Mouse (Mus musculus): ENCODE measurements around the gene Araf.
A peak's percentile ranks its signal among the peaks of the same experiment; 100 is the strongest.

Gene Araf

DNA sequence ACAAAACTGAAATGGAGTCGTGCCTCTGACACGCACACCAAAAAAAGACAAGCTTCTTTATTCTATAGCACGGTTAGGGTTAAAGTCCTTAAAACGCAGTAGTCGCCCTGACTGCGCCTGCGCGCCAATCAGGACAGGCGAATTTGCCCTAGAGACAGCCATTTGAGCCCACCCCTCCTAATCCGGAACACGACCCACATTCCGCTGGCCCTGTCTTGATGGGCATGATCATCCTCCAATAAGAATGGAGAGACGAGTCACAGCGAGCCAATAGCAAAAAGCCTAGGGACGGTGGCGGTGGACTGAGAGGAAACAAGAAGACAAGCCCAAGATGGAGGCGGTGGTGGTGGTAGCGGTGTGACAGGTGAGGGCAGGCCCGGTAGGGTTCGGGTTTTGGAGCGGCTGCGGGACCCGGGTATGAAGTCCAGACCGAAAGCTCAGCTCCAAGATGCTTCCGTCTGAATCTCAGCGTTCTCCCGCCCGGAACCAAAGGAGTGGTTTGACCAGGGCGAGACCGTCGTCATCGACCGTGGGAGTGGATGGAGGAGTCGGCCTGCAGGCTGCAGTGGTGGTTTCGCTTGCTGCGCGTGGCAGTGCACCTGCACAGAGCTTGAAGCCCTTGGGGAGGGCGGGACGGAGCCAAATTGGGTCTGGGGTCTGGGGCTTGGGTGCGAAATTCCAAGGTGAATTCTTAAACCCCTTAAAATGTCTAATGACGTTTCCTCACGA is 50.8 kb downstream of the Araf start:
- DNase-seq (ENCODE audit: low spot score in 2 of 2): peak; percentile 87 to 93

DNA sequence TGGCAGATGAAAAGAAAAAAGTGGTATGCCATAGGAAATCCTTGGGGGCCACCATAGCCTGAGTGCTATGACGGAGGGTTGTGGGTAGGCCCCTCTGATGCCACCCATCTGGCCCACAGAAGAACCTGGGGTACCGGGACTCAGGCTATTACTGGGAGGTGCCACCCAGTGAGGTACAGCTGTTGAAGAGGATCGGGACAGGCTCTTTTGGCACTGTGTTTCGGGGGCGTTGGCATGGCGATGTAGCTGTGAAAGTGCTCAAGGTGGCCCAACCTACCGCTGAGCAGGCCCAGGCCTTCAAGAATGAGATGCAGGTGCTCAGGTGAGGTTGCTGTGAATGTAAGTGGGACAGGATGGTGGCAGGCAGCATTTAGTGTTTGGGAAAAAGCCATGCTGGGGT is 56.2 kb downstream of the Araf start:
- no peak for DNase-seq (ENCODE audit: low spot score in 2 of 2)

DNA sequence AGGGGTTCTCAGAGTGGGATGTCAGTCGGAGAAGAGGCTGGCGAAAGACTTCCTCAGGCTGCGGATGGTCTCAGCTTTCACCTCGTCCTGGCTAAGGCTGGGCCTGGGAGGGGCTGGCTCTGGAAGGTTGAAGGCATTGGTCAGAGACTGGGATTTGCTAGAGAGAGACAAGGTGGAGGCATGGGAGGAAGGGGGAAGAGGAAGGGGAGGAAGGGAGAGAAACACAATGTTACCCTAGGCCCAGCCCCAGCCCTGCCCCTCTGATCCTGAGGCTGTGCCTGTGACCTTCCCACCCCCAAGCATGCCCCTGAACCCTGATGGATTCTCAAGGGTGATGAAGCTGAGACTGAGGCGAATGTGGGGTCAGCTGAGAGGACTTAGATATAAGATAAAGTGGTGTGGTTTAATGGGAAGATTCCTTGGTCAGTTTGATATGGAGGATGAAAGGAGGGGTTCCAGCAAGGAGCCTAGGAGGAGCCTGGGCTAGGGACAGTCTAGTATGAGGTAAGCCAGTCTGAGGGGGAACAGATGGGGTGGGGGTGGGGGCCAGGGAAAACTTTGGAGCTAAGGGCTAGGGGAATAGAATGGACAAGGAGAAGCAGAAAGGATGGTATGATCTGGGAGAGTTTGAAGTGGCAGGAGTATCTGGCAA is 64.0 kb downstream of the Araf start:
- no peak for DNase-seq (ENCODE audit: low spot score in 2 of 2)

DNA sequence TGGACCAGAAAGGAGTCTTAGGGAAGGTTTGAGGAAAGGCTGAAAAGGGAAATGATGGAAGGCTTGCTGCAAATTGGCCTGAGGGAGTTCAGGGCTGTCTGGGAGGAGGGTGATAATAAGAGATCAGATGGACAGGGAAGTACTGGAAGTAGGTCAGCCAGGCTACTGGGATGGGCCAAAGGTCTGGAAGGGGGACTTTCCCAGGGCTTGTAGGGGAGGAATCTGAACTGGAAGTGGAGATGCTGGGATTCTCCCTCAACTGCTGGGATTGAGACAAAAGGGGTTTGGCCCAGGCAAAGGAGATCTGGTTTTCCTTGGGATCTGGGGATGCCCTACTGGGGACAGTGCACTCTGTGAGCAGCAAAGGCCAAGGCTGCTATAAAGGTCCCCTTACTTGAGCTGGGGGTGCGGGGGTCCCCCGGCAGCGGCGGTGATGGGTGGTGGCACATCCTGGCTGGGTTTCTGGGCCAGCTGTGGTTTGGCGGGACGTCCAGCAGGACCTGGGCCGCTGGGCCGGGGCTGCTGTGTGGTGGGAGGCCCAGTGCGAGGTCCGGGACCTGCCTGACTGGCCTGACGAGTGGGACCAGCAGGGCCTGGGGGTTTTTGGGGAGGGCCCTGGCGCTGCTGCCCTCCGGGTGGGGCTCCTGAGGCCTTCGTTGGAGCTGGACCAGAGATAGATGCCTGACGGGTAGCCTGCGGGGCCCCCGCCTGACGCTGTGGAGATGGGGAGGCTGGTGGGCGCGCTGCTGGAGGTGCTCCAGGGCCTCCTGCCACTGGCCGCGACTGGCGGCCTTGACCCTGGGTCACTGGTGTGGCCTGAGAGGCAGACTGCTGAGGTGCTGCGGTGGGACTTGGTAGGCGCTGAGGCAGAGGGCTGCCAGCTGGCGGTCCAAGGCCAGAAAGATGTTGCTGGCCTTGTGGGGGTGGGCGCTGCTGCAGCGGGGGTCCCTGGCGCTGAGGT is 64.8 kb downstream of the Araf start:
- DNase-seq (ENCODE audit: low spot score in 2 of 2): no peak

DNA sequence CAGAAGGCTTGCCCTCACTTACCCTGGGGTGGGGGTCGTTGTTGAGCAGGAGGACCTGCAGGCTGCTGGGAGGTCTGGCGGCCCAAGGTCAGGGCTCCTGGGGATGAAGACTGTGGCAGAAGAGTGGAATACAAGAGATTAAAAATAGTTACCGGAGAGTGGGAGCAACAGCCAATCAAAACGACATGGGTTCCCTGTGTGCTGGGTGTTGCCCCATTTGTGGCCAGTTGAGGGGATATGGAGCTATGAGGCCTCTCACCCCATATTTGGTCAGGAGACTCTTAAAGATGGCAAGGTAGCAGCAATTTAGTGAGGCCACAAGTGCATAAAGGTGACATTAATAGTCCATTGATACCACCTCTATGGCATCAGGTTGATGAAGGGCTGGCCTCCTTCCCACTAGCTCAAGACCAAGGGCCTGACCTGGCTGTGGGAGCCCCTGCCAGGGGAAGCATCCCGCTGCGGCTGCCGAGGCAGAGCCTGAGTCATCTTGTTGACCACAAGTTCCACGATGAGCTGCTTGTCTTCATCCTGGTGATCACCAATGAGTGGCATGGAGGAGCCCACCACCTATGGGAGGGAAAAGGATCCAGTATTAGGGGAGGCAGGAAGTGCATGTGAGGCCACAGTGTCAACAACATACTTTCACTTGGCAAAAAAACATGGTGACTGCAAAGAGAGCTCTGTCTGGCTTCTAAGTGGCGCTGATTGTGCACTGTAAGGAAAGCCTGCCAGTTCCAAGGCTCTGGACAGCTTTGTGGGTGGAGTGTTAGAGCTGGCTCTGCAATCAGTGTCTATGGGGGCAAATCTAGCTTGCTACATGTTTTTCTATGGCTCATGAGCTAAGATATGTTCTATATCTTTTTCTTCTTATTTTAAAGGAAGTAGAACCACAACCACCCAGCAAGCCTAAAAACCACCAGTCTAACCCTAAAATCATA is 65.8 kb downstream of the Araf start:
- DNase-seq (ENCODE audit: low spot score in 2 of 2): no peak

DNA sequence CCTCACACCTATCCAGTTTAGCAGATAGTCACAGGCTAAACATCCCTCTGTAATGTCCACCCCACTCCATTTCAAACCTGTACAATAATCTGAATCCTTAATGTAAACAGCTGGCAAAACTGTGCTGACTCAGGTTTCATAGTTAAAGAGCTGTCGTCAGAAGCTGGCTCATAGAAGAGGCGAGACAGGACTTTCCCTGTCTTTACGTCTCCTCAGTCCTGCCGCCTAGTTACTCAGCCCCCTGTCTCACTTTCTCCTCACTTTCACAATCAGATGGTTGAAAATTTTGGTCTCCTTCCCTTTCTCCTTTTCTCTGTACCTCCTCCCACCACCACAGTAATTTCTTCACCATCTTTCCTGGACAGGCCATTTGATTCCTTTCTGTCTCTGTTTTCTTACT is 70.5 kb downstream of the Araf start:
- no peak for DNase-seq (ENCODE audit: low spot score in 2 of 2)

DNA sequence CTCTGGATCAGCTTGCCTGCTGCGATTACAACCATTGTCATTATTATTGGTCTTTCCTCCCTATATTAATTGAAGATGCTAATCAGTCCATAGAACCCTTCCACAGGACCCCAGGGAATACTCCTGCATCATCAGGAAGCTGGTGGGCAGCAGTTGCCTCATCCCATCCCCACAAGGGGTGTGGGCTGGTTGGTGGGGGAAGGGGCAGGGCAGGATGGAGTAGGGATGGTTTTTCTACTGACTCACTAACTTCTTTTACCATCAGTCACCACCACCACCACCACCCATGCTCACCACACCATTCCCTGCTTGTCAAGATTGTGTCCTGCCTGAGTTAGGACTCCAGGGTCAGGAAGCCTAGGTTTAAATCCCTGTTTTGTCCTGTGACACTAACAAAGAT is 71.6 kb downstream of the Araf start:
- no peak for DNase-seq (ENCODE audit: low spot score in 2 of 2)

DNA sequence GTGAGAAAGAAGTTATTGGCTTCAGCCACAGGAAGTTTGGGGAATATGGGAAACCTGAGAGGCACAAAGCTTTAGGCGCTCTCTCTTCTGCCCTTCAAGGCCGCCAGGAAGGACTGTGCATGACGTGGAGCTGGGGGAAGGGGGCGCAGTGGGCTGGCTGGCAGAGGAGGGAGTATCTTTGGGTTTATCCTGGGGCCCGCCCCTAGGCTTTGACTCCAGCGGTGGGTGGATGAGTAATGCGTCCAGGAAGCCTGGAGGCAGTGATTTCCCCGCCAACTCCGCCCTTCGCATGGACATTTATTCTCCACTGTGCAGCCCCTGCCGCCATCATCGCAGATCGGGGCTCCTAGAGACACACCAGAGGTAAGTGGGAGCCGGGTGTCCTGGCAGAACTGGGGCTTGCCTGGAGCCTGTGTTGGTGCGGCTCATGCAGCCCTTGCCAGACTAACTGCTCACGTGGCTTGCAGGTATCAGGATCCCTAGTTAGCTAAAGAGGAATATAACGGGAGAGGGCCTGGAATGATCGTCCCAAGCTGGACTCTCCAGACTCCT is 72.4 kb downstream of the Araf start, which contains the start of gene Timp1:
TSS of gene Timp1 (plus strand) at position 205 of the 552 bp plus-strand sequence.
- DNase-seq (ENCODE audit: low spot score in 2 of 2): no peak

DNA sequence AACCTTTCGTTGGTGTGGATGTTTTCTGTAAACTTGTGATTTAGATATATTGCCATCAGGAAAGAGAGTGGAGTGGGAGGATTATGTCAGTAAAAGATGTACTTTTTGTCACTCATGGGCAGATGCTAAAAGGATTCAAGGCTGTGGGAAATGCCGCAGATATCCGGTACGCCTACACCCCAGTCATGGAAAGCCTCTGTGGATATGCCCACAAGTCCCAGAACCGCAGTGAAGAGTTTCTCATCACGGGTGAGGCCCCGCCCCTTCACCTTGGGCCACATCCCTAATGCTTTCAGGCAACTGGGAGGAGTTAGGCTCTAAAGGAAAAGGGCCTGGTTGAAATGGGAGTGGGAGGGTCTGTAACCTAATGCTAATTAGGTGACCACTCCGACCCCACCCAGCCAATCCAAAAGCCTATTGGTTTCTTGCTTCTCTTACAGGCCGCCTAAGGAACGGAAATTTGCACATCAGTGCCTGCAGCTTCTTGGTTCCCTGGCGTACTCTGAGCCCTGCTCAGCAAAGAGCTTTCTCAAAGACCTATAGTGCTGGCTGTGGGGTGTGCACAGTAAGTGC is 75.4 kb downstream of the Araf start:
- DNase-seq (ENCODE audit: low spot score in 2 of 2): no peak

DNA sequence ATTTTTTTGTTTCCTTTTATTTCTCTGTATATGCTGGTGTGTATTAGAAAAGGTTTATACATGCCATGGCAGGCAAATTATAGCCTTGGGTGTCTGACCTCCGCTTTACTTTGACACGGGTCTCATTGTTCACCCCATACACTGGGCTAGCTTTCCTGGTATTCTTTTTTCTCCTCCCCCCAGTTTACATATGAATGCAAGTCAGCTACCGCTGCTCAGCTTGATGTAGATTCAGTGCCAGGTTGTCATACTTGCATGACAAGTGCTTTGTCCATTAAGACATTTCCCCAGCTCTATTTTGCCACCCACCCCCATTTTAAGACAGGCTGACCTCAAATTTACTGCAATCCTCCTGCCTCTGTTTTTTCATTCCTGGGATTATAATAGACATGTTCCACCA is 77.6 kb downstream of the Araf start:
- DNase-seq (ENCODE audit: low spot score in 2 of 2): no peak

DNA sequence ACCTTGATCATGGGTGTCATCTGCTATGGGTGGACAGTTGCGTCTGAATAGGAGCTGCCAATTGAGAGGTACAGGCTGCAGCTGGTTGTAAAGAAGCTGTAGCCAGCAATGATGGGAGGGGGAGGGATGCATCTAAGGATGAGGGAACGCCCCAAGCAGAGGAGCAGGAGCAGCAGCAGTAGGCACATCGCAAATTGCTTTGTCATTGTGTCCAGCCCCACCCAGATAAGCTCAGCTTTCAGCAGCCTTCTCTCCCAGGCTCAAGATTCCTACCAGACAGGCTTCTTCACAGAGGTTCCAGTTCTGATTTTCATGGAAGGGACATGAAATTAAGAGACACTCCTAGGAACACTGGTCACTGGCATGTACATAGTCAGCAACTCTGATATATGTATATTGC is 112.5 kb downstream of the Araf start:
- DNase-seq (ENCODE audit: low spot score in 2 of 2): no peak
